Mouse (Mus musculus) megakaryocyte, embryonic 14.5 days (primary cell): ENCODE data around the gene Krt83. TPM values are rescaled to one million over a fixed set of nuclear protein-coding genes. Genes with fewer than 3 reads are reported as not detected.

ENCODE experiments used
- H3K27me3 ChIP-seq: replicated peaks from 2 replicates; pipeline ENCODE3; 2012; ENCODE audit warnings: inconsistent platforms
- H3K36me3 ChIP-seq: replicated peaks from 2 replicates; pipeline ENCODE3; 2012; ENCODE audit warnings: low read length, inconsistent platforms, mixed read lengths
- H3K4me1 ChIP-seq: 2 replicates; pipeline ENCODE4 v1.6.1; 2012; ENCODE audit warnings: inconsistent platforms
- H3K4me3 ChIP-seq: replicated peaks from 2 replicates; pipeline ENCODE3; 2012; ENCODE audit warnings: moderate library complexity, mild to moderate bottlenecking, inconsistent platforms
- H3K9me3 ChIP-seq: 2 replicates; pipeline ENCODE4 v1.6.1; 2012; ENCODE audit warnings: inconsistent platforms
- FLI1 ChIP-seq: IDR thresholded peaks from 2 replicates; pipeline ENCODE4 v1.6.1; 2012; ENCODE audit warnings: low read length, inconsistent platforms, mixed read lengths
- GATA1 ChIP-seq: IDR thresholded peaks from 3 replicates; pipeline ENCODE4 v1.6.1; 2012; ENCODE audit warnings: mixed read lengths, low read length, inconsistent platforms, borderline replicate concordance
- polyA plus RNA-seq: library from polyadenylated mRNA; stranded (reverse); fragments of >175 nt; gene quantifications from 2 replicates; pipeline ENCODE4 v1.2.3, GENCODE M21; 2012; ENCODE audit warnings: low replicate concordance; ENCODE audit not compliant: insufficient read depth

The Krt83 gene
- polyA plus RNA-seq, 1 experiment = not detected

- no peak overlapping the region for H3K4me3 ChIP-seq
- H3K4me1 ChIP-seq = no peaks in the 10 kb centered on the region
- H3K9me3 ChIP-seq = peaks cover 8% of the 10 kb centered on the region
- H3K27me3 ChIP-seq = peaks cover 82% of the 10 kb centered on the region
- TF ChIP-seq GATA1 (no peak), FLI1 (no peak)
- H3K36me3 ChIP-seq = no peaks in the 10 kb centered on the region
Observed at GRCm38 (mm10) chr15:101497181-101497580, 5.9 kb upstream of the Krt83 start.

GRCm38 (mm10) chr15:101495266-101495665, 4.0 kb upstream of the Krt83 start:
- Histone ChIP-seq H3K4me3 (no peak overlapping the region), H3K36me3 (no peaks in the 10 kb centered on the region), H3K9me3 (peaks cover 8% of the 10 kb centered on the region), H3K4me1 (no peaks in the 10 kb centered on the region), H3K27me3 (peaks cover 79% of the 10 kb centered on the region)
- TF ChIP-seq GATA1 = no peak

- H3K27me3 ChIP-seq = peaks cover 80% of the 10 kb centered on the region
- H3K4me3 ChIP-seq = no peak overlapping the region
- TF ChIP-seq FLI1 (no peak), GATA1 (no peak)
- H3K36me3 ChIP-seq = no peaks in the 10 kb centered on the region
- peaks cover 5% of the 10 kb centered on the region for H3K9me3 ChIP-seq
- H3K4me1 ChIP-seq = no peaks in the 10 kb centered on the region
Observed at GRCm38 (mm10) chr15:101494203-101494602, 2.9 kb upstream of the Krt83 start.

GRCm38 (mm10) chr15:101493713-101494112, 2.4 kb upstream of the Krt83 start:
- Histone ChIP-seq H3K4me1 (no peaks in the 10 kb centered on the region), H3K9me3 (0 out of 2 replicates have a peak, but pooled peaks cover under 1% of the 10 kb centered on the region), H3K27me3 (peaks cover 80% of the 10 kb centered on the region), H3K36me3 (no peaks in the 10 kb centered on the region), H3K4me3 (no peak overlapping the region)
- TF ChIP-seq FLI1 (no peak), GATA1 (no peak)

GRCm38 (mm10) chr15:101492718-101493117, 1.4 kb upstream of the Krt83 start:
- Histone ChIP-seq H3K4me3 (no peak overlapping the region), H3K36me3 (no peaks in the 10 kb centered on the region), H3K27me3 (peaks cover 78% of the 10 kb centered on the region), H3K4me1 (no peaks in the 10 kb centered on the region), H3K9me3 (no peaks in the 10 kb centered on the region)
- no peak for TF ChIP-seq GATA1
- no peak for TF ChIP-seq FLI1

- Histone ChIP-seq H3K4me1 (peaks cover 14% of the 10 kb centered on the region), H3K9me3 (no peaks in the 10 kb centered on the region), H3K4me3 (no peak overlapping the region), H3K27me3 (peaks cover 76% of the 10 kb centered on the region), H3K36me3 (no peaks in the 10 kb centered on the region)
- no peak for TF ChIP-seq GATA1
- no peak for TF ChIP-seq FLI1
Observed at GRCm38 (mm10) chr15:101485911-101486635, 5.2 kb downstream of the Krt83 start.

- TF ChIP-seq FLI1 (no peak), GATA1 (no peak)
- peaks cover 80% of the 10 kb centered on the region for H3K27me3 ChIP-seq
- H3K9me3 ChIP-seq = no peaks in the 10 kb centered on the region
- no peaks in the 10 kb centered on the region for H3K36me3 ChIP-seq
- no peak overlapping the region for H3K4me3 ChIP-seq
- peaks cover 14% of the 10 kb centered on the region for H3K4me1 ChIP-seq
Observed at GRCm38 (mm10) chr15:101484939-101485338, 6.4 kb downstream of the Krt83 start.

- no peaks in the 10 kb centered on the region for H3K9me3 ChIP-seq
- no peaks in the 10 kb centered on the region for H3K36me3 ChIP-seq
- H3K4me3 ChIP-seq = no peak overlapping the region
- peaks cover 82% of the 10 kb centered on the region for H3K27me3 ChIP-seq
- H3K4me1 ChIP-seq = peaks cover 20% of the 10 kb centered on the region
- TF ChIP-seq GATA1 = no peak
- no peak for TF ChIP-seq FLI1
Observed at GRCm38 (mm10) chr15:101483646-101484045, 7.7 kb downstream of the Krt83 start.

GRCm38 (mm10) chr15:101482056-101482455, 9.3 kb downstream of the Krt83 start:
- Histone ChIP-seq H3K4me1 (peaks cover 20% of the 10 kb centered on the region), H3K27me3 (peaks cover 90% of the 10 kb centered on the region), H3K36me3 (no peaks in the 10 kb centered on the region), H3K4me3 (no peak overlapping the region), H3K9me3 (no peaks in the 10 kb centered on the region)
- TF ChIP-seq FLI1 (no peak), GATA1 (no peak)

GRCm38 (mm10) chr15:101479666-101480060, 11.6 kb downstream of the Krt83 start:
- Histone ChIP-seq H3K4me3 (no peak overlapping the region), H3K27me3 (peaks cover 83% of the 10 kb centered on the region), H3K9me3 (no peaks in the 10 kb centered on the region), H3K4me1 (peaks cover 19% of the 10 kb centered on the region), H3K36me3 (no peaks in the 10 kb centered on the region)
- TF ChIP-seq FLI1 (no peak), GATA1 (no peak)

- Histone ChIP-seq H3K27me3 (peaks cover 79% of the 10 kb centered on the region), H3K4me1 (peaks cover 14% of the 10 kb centered on the region; the same call in 1 of the 2 replicates), H3K36me3 (no peaks in the 10 kb centered on the region), H3K9me3 (no peaks in the 10 kb centered on the region), H3K4me3 (peak overlapping the region; percentile 65)
- TF ChIP-seq GATA1 (no peak), FLI1 (no peak)
Observed at GRCm38 (mm10) chr15:101479007-101479665, 12.2 kb downstream of the Krt83 start.
